Mouse (Mus musculus): ENCODE results near the gene Tma16. TPM values are rescaled to one million over a fixed set of nuclear protein-coding genes. Genes with fewer than 3 reads are reported as not detected.

Tma16 gene
- polyA plus RNA-seq, 2 experiments from 2014 or later = 13.9 to 15.0 TPM

Other genes starting within 250 kb of the Tma16 start
- not detected for gene Tktl2, start 25.2 kb upstream of the Tma16 start, polyA plus RNA-seq (2017; shearing (Covaris generic))
- not detected for gene Npy5r, start 201.6 kb upstream of the Tma16 start, polyA plus RNA-seq (2017; shearing (Covaris generic))
- gene Npy1r, start 210.7 kb upstream of the Tma16 start, polyA plus RNA-seq (2017; shearing (Covaris generic)) = not detected